Mouse (Mus musculus): ENCODE data around the gene Katnbl1.

The Katnbl1 gene

DNA sequence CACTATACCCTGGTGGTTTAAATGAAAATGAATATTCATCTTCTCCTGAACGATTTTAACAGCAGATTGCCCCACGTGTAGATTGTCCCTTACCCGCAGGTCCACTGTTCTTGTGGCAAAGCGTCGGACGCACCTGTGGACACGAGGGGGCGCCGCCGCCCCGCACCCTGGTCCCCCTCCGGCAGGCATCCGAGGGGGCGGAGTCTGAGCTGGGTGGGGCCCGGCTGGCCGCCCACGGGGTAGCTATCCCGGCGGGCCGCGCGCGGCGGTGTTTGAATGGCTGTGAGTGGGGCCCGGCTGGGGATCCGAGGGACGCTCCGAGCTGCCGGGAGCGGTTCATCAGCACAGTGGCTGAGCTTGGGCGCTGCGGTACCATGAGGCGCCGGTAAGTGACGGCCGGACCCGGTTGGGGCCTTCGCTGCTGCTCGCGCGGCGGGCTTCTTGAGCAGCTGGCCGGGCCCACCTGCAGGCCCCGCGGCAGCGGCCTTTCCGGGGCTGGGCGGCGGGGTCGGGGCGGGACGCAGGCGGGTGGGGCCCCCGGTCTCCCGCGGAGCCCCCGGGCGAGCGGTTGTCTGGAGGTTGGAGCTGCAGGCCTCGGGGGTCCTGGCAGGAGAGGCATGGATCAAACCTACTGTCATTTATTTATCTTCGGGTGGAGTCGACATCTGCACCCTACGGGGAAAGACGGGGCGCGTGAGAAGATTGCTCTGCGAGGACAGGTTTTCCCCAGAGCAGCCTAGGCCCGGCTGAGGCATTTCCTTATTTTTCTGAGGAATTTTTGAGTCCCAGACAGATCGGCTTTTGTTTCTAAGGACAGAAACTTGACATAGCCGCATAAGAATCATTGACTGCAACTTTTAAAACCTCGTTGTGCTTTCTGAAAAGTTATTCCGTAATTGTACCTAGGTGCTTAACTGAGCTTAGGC, at the start of gene Katnbl1:
Gene Katnbl1 (plus strand): TSS at position 239 of the 926 bp plus-strand sequence.
- peak; percentile 98 to 99 for DNase-seq (ENCODE audit: low spot score in 2 of 2)

DNA sequence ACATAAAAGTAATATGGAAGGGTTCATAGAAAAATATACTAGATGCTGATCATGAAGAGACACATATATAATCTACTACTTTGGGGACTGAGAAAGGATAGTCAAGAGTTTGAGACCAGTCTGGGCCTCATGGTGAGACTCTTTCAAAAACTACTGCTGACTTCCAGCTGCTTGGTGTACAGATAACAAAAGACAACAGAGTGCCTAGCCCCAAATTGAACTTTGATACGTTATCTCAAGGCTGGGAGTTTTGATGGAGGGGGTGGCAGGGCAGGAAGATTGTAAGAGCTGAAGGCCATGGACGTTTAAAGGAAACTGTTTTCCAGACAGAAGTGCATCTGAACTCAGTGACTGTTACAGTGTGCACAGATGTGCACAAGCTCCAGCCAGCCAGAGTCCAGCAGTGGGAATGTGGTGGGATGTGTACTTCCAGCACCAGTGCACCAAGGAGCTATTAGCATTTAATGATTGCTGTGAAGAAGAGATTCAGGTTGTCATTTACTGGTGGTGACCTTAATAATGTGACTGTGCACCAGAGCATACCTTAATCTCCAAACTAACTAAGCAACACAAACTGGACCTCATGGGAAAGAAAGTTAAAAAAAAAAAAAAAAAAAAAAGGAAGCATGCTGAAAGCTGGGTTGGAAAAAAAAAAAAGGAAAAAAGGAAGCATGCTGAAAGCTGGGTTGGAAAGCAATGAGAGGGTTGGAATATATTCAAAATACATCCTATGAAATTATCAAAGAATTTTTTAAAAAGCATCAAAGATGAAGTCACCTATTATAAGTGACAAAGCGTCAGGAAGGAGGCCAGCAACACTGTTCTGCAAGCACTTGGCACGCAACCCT, 46.7 kb upstream of the Katnbl1 start:
- DNase-seq (ENCODE audit: low spot score in 2 of 2): no peak

DNA sequence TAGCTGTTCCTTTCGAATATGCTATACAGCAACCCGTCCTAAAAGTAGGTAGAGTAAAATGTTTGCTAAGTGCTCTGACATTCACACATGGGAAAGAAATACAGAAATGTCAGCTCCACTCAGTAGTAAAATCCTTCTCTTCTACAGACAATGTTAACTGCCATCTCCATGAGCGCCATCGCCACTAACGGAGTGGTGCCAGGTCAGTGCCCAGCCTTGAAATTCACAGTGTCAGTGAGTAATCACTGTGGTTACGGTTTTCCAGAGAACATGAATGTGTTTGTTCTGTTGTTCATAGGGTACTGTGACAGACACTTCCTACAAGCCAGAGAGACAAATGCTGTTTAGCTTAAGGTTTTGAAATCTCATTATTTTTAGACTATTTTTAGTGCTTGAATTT, 41.8 kb upstream of the Katnbl1 start:
- no peak for DNase-seq (ENCODE audit: low spot score in 2 of 2)

DNA sequence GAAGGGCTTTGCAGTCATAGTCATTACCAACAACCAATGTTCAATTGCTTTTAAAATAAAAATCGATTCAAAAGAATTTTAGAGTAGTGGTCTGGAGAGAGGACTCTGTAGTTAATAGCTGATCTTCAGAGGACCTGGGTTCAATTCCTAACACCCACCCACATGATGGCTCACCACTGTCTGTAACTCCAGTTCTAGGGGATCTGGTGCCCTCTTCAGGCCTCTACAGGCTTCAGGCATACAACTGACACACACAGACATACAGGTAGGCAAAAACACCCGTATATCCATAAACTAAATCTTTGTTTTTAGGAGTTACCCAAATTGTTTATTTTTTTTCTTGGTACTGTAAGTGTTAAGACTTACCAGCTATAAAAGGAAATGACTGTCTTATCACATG, 39.3 kb upstream of the Katnbl1 start:
- DNase-seq (ENCODE audit: low spot score in 2 of 2): no peak

DNA sequence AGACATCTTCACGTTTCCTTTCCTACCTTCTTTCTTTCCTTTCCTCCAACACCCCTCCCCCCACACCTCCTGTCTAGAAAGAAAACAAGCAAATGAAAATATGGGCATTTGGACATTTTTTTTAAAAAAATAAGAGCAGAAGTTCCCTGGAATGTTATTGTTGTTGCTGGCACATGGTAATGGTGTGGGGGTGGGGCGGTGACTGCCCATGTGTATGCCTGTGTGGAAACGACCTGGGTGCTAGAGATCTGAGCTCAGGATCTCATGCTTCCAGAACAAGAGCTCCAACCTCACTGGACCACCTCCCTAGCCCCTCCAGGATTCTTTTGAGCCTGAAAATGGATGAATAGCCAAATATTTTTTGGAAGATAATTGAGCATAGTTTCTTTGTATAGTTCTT, 37.9 kb upstream of the Katnbl1 start:
- no peak for DNase-seq (ENCODE audit: low spot score in 2 of 2)

DNA sequence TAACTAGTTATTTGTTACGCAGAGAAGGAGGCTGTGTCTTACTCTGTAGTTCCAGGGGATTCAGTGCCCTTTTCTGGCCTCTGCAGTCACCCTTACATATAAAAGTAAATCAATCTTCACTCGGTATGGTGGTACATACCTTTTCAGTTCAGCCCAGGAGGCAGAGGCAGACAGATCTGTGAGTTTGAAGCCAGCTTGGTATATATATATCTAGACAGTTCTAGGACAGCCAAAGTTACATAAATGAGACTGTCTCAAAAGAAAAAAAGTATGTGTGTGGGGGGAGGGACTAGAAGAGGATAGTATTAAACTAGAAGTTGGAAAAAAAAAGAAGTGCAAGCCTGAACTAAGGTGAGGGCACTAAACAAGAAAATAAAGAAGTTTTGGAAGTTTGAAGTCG, 30.8 kb upstream of the Katnbl1 start:
- DNase-seq (ENCODE audit: low spot score in 2 of 2): no peak

DNA sequence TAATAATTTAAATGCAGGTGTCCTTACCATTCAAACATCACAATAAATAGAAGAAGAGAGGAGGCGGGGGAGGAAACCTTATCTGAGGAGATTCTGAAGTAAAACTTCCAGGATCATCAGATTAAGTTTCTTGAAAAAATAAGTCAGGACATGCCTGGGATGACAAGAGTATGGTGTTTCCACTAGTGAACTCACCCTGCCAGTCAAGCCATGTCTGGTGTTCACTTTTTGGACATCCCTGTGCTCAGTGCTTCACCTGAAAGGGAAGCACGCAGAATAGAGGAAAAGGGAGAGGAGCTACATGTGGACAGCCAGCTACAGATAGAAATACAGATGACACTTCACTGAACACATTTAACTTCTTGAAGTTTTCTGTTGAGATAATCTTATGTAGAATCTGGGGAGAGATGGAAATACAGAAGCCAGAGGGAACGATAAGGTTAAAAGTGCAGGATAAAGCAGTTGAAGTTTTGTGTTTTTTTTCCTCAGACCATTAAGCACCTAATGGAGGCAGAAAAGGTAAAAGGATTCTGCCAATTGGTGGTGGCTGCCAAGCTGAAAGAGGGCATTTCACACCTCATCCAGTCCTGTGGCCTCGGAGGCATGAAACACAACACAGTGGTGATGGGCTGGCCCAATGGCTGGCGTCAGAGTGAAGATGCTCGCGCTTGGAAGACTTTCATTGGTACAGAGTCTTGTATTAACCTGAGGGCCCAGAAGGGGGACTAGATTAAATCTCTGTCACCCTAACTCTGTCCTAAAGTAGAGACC, 25.1 kb upstream of the Katnbl1 start:
- no peak for DNase-seq (ENCODE audit: low spot score in 2 of 2)

DNA sequence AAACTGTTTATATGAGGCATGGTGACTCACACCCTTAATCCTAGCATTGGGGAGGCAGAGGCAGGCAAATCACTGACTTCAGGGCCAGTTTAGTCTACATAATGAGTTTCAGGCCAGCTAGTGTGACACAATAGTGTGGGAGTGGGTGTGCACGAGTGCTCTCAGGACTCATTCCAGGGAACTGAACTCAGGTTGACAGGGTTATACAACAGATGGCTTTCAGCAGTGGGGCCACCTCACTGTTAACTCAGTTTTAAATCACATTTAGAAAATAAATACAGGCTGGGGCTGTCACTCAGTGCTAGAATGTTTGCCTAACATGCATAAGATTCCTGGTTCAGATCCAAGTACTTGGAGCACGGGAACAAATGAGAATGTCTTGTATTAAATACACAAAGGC, 19.4 kb upstream of the Katnbl1 start:
- DNase-seq (ENCODE audit: low spot score in 2 of 2): no peak

DNA sequence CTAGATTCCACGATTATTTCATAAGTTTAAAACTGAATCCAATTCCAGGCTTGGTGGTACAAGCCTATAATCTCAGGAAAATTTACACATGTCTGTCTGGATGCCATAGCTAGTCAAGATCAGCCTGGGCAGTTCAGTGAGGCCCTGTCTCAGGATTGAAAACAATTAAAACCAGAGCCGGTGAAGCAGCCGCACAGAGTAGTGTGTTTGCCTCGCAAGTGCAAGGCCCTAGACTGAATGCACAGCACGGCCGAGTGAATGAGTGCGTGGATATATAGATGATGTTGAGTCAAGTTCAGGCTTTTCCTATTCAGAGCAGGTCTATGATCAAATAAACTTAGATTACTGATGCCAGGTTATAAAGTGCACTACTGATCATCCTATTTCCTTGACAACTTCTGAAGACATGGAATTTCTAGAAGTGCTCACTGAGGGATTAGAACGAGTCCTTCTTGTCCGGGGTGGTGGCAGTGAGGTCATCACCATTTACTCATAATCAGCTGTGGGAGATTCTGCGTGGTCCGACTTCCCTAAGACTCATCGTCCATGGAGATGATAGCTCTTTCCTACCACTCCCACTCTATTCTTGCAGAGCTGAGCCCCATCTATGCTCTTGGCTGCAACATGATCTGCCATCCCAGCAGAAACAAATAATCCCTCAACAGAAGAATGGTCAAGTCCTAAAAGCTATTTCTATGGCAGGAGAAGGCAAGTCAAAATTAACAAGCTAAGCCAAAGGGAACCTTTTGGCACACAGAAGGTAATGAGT, 18.8 kb upstream of the Katnbl1 start:
- DNase-seq (ENCODE audit: low spot score in 2 of 2): no peak

DNA sequence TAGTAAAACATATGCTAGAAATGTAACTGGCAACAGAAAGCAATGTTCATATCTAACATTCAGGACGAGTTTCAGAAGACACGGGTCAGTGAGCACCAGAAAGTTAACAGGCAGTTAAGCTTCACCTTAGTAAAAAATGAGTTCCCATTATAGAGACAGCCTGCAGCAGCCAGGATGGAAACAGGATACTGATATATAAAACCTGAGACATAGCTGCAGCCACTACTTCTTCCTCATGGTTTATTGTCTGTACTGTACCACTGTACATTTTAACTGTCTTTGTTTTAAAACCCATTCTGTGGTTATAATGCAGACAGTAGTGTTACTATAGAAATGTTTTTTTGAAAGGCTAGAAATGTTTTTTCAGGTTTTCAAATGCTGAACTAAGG, 18.2 kb upstream of the Katnbl1 start:
- DNase-seq (ENCODE audit: low spot score in 2 of 2): no peak

DNA sequence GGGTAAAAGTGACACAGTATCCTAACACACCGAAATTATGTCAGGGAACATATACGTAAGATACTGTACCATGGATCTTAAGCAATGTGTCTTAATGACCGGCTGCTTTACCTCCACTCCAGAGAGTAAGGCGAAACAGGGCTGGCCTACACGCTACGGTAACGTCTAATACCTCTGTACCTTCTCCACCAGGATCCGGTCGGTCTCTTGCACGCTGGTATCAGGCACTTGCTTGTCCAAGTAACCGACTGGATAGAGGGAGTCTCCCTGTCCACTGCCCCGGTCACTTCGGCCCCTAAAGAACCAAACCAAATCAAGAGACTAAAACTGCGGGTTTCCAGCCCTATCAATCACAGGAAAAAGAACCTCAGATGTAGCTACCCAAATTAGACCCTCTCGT, 11.8 kb upstream of the Katnbl1 start:
- DNase-seq (ENCODE audit: low spot score in 2 of 2): peak in 1 of 2 experiments; percentile 15

DNA sequence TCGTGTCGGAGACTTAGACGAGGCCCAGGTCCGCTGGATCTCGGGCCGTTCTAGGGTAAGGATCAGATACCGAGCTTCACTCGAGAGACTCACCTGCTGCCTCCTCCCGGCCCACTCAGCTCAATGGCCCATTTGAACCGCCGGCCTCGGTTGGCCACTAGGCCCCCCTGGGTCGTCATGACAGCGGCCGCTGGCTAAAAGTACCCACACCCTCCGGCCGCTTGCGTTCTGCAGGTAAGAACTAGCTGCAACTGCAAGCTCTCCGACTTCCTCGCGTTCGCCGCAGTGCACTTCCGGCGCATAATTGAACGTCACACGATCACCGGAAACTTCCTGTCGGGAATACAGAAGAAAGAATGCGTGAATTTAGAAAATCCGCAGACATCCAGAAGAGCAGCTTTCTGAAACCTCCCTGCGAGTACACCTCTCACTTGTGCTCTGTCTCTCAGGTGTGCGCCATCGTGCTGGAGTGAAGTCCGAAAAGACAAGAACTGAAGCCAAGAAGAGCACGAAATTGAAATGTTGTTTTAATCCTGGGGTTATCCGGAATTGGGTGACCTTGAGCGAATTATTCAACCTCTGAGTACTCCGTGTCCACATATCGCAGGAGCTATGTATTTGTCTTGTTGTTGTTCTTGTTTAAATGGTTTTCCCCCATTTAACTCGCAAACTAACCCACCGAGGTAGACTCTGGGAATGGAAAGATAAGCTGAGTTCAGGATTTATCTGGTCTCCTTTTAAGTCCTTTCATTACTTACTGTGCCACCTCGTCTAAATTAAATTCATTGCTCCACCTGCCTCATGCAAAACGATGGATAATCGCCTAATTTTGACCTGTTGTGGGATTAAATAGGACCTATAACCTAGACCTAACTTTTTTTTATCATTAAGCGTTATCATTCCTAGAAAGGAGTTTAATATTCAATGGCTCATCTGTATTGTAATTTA, 11.0 kb upstream of the Katnbl1 start, which contains the start of gene Emc4:
Gene Emc4 (minus strand): TSS at position 302 of the 948 bp plus-strand sequence.
- DNase-seq (ENCODE audit: low spot score in 2 of 2): peak; percentile 81 to 91

DNA sequence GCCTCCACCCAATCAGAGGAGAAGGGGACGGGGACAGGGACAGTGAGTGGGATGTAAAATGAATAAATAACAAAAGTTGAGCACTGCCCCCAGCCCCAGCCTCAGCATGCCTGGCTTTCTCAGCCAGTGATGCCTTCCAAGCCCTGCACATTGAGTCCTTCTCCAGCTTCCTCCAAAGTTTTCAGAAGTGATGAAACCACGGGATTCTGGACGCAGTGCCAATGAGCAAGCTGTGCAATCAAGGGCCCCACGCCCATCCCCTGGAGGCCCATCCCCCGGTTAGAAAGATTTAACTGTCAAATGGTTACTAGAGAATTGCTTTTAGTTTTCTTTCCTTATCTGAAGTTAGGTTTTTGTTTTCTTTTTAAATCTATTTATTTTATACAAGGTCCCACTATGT, 9.1 kb upstream of the Katnbl1 start:
- DNase-seq (ENCODE audit: low spot score in 2 of 2): no peak

DNA sequence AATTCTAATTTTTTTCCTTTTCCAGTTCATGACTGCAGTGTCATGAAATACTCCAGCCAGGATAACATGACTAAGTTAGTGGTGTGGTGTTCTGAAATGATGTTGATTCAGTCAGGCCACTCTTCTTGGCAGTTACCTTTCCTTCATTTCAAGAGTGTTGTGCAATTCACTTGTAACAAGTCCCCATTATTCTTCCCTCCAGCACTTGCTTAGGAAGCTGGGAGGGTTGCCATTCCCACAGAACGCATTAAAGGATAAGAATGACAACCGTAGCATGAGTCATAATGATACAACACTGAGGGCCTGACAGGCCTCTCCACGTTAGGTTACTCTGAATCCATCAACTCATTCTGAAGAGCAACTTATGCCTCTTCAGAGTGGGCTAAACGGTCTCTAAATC, 5.9 kb upstream of the Katnbl1 start:
- no peak for DNase-seq (ENCODE audit: low spot score in 2 of 2)

DNA sequence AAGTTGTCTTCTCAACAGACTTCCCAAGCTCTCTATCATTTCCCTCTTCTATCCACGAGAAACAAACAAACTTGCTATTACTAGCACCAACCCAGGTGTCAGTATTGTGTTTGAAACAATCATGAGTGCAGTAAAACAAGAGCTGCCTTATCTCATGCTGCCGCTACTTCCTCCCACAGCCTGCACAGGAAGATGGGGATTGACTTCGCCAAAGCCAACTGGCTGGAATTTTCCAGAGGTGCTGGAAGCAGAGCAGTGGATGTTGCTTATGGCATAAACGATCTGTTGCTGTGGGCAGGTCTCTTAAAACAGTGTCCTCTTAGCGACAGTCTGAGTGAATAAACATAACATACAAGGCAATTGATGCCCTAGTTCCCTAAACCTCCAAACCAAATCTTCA, 4.4 kb upstream of the Katnbl1 start:
- no peak for DNase-seq (ENCODE audit: low spot score in 2 of 2)

DNA sequence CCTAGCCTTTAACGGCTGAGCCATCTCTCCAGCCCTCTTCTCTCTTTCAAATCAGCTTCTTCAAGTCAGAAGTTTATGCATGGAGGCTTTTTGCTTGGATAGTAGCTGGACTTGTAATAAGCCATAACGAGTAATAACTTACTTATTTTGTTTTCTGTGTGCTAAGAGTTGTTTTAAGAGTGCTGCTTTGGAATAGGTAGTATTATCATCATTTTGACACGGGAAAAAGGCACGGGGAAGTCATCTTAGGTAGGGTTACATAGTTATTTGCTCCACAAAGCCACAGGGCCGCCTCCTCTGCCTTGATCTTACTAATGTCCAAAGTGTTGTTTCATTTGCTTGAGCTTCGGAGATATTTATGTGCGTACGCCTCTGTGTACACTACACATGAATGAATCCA, 1.1 kb downstream of the Katnbl1 start:
- DNase-seq (ENCODE audit: low spot score in 2 of 2): no peak

DNA sequence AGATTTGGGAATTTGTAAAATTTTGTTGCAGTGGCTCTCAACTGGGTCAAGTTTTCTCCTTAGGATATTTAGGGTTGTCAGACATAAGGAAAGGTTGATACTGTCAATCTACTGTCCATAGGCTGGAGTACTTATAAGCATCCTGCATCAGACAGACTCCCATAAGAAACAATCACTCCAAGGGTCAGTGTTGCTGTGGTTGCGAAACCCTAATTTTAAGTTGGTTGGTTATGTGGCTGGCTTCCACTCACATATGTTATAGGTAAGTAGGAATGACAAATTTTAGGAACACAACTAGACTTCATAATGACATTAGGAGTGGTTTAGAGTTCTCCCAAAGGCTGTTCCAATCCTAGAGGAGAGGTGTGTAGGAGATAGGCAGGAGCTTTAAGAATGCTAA, 2.2 kb downstream of the Katnbl1 start:
- no peak for DNase-seq (ENCODE audit: low spot score in 2 of 2)

DNA sequence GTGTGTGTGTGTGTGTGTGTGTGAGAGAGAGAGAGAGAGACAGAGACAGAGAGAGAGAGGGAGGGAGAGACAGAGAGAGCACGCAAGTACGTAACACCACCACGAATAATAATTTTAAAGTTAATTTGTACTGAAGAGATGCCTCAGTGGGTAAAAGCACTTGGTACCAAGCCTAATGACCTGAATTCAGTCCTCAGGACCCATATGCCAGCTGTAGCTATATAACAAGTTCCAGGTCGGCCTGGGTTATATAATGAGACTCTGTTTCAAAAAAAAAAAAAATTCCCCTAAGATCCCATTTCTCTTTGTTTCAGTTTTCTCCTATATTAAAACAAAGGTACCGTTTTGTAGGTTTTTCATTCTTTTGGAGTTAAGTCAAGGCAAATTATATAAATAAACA, 11.8 kb downstream of the Katnbl1 start:
- DNase-seq (ENCODE audit: low spot score in 2 of 2): no peak

DNA sequence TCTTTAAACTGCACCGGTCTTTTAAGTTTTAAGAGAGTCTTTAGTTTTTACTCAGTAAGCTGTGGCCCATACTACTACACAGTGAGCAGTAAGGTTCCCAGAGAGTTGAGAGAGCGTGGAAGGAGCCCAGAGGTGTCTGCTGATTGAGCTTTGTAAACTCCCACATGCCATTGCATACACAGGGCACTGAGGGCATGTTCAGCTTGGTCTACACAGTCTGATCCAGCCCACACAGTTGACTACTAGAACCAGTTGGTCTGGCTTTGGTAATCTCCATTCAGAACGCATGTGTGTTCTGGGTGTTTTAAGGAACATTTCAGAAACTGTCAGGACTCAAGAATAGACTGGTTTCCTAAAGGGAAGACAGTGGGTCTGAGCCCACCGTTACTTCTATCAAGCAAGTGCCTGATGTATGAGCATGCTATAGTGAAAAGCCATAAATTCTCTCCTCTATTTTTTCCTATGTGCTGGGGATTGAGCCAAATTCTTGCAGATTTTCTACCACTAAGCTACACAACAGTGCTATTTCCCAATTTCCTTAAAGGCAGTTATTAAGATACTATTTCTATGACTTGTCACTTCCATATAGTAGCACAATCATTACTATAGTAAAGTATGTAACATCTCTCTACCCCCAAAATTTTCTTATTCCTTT, 12.5 kb downstream of the Katnbl1 start:
- no peak for DNase-seq (ENCODE audit: low spot score in 2 of 2)

DNA sequence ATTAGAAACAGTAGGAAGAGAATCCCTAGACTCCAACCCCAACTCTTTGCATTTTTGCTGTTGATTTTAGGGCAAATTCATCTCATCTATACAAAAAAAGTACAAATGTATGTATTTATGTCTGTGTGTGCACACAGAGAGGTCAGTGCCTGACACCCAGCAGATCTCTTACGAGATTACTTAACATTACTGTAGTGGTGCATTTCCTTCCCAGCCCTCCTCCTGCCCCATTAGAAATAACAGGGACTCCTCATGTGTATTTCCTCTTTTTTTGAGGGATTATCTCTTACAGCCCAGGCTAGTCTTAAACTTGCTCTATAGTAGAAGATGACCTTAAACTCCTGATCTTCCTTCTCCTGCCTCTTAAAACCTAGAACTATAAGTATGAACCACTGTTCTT, 13.7 kb downstream of the Katnbl1 start:
- DNase-seq (ENCODE audit: low spot score in 2 of 2): no peak
